Mouse (Mus musculus) spleen, adult 2 months (tissue): Measurements from ENCODE around the gene Ehbp1.

Source experiments
- CTCF ChIP-seq: fragments of 200-500 bp; IDR thresholded peaks from 2 replicates; pipeline ENCODE4 v1.5.1; 2011; ENCODE audit warnings: mild to moderate bottlenecking, inconsistent platforms; ENCODE audit not compliant: insufficient read depth, insufficient read length, insufficient replicate concordance; ENCODE audit errors: extremely low read depth
- POLR2A ChIP-seq: fragments of 200-500 bp; IDR thresholded peaks from 2 replicates; pipeline ENCODE4 v1.6.1; 2011; ENCODE audit warnings: low read depth, low read length, inconsistent platforms

GRCm38 (mm10) chr11:22002062-22002782 is 339.9 kb downstream of the Ehbp1 start:
- TF ChIP-seq POLR2A (no peak), CTCF (no peak)
